Mouse (Mus musculus): ENCODE data around the gene Sco2.

The Sco2 gene

DNA sequence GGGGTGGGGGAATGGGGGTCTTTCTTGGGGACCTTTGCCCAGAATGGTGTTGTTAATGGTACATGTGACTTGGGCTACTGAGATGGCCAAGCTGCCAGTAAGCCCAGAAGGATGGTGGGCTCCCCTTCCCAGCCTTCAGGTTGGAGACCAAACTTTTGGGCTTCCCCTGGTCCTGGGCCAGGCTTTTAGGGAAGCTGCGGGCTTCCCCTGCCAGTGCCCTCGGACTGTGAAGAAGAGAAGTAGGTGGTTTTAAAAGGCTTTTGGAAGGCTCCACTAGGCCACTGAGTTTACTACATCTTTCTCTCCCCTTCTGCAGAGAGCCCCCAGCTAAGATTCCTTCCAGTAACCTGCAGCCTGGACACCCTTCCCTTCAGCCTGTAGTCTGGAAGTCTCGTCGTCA is 50.0 kb downstream of the Sco2 start:
- DNase-seq (ENCODE audit: low spot score): no peak

DNA sequence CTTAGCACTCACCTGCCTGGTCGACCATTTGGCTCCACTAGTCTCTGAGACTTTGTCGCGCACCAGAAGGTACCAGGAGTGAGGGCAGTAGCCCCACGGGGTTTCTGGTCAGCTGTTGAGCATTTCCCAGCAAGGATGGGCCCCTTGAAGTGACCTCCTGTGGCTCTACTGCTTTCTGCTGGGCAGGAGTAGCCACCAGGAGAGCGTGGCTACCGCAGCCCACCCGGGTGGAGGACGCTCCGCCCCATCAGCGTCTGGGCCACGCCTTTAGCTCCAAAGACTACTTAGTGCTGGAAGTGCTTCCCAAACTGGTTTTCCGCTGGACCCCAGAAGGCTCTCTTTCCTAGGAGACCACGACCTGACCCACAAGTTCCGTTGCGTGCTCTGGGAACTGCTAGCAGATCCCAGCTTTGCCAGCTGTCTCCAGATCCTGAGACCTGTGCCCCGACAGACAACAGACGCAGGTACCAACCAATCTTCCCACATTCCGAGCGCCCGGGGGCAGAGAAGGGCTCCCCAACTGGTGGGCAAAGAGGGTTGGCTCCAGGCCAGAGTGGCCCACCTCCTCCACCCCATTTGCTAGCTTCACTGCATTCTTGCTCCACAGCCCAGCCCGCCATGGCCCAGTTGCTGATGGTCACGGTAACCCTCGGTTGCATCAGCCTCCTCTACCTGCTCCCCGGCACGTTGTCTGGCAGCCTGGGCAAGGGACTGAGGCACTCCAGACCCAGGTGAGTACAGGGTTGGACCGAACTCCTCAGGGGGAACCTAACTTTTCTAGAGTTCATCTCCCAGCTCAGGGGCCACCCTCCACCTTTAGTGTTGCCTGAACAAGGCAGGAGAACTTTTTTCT is 50.8 kb downstream of the Sco2 start, which contains the start of gene Adm2:
Adm2 (plus strand) TSS at position 51 of the 853 bp plus-strand sequence.
- DNase-seq (ENCODE audit: low spot score): no peak
